Mouse (Mus musculus): ENCODE measurements around the gene Fbxo11. TPM values are rescaled to one million over a fixed set of nuclear protein-coding genes. Genes with fewer than 3 reads are reported as not detected.
"Not testable (repeated sequence)": the region's sequence is repeated elsewhere in the genome, so short reads cannot be mapped to it uniquely, and the experiment has no call there.

Gene Fbxo11
- polyA plus RNA-seq, 1 experiment, result 18.5 TPM

- no peak for DNase-seq
- TF ChIP-seq POLR2A (IDR thresholded peaks at IDR 0.05; ENCODE audit: low read depth, low read length), result no peak
- no peak for TF ChIP-seq CTCF (conservative IDR thresholded peaks at IDR 0.05; ENCODE audit: insufficient read depth, insufficient read length, low read depth, low read length)
- no peaks in the 10 kb centered on the region for H3K27me3 ChIP-seq (replicated peaks; ENCODE audit: control insufficient read depth, insufficient read depth, low read length)
- no peak overlapping the region for H3K27ac ChIP-seq (ENCODE audit: insufficient read depth, low read depth, low read length)
- H3K4me3 ChIP-seq (ENCODE audit: insufficient read depth, low read depth, low read length), result no peak overlapping the region
- 82% methylated on average over 4 of the region's 4 CpGs for WGBS
- no peaks in the 10 kb centered on the region for H3K36me3 ChIP-seq (ENCODE audit: control insufficient read depth, insufficient read depth, low read length)
- H3K4me1 ChIP-seq (ENCODE audit: control insufficient read depth, insufficient read depth, low read length), result peaks cover 4% of the 10 kb centered on the region; the same call in 1 of the 2 replicates
Observed at GRCm38 (mm10) chr17:88034418-88034817, 30.7 kb downstream of the Fbxo11 start.

GRCm38 (mm10) chr17:88031755-88032154 is 33.3 kb downstream of the Fbxo11 start:
- no peak for TF ChIP-seq POLR2A (IDR thresholded peaks at IDR 0.05; ENCODE audit: low read depth, low read length)
- no peak for TF ChIP-seq CTCF (conservative IDR thresholded peaks at IDR 0.05; ENCODE audit: insufficient read depth, insufficient read length, low read depth, low read length)
- WGBS, result 83% methylated on average over 5 of the region's 5 CpGs
- H3K27me3 ChIP-seq (replicated peaks; ENCODE audit: control insufficient read depth, insufficient read depth, low read length), result no peaks in the 10 kb centered on the region
- DNase-seq, result no peak
- no peak overlapping the region for H3K27ac ChIP-seq (ENCODE audit: insufficient read depth, low read depth, low read length)
- H3K4me3 ChIP-seq (ENCODE audit: insufficient read depth, low read depth, low read length), result no peak overlapping the region
- H3K36me3 ChIP-seq (ENCODE audit: control insufficient read depth, insufficient read depth, low read length), result no peaks in the 10 kb centered on the region
- H3K4me1 ChIP-seq (ENCODE audit: control insufficient read depth, insufficient read depth, low read length), result 0 out of 2 replicates have a peak, but pooled peaks cover 2% of the 10 kb centered on the region

GRCm38 (mm10) chr17:88029194-88029970 is 35.7 kb downstream of the Fbxo11 start:
- WGBS, result 73% methylated on average over 17 of the region's 17 CpGs

GRCm38 (mm10) chr17:88025227-88025626 is 39.9 kb downstream of the Fbxo11 start:
- no peaks in the 10 kb centered on the region for H3K36me3 ChIP-seq (ENCODE audit: control insufficient read depth, insufficient read depth, low read length)
- no peak overlapping the region for H3K27ac ChIP-seq (ENCODE audit: insufficient read depth, low read depth, low read length)
- TF ChIP-seq POLR2A (IDR thresholded peaks at IDR 0.05; ENCODE audit: low read depth, low read length) (no peak), CTCF (conservative IDR thresholded peaks at IDR 0.05; ENCODE audit: insufficient read depth, insufficient read length, low read depth, low read length) (0 out of 2 replicates have a peak, but pooled peaks have one; percentile 8)
- H3K4me3 ChIP-seq (ENCODE audit: insufficient read depth, low read depth, low read length), result no peak overlapping the region
- H3K27me3 ChIP-seq (replicated peaks; ENCODE audit: control insufficient read depth, insufficient read depth, low read length), result no peaks in the 10 kb centered on the region
- WGBS, result 25% methylated on average over 4 of the region's 4 CpGs
- peaks cover 5% of the 10 kb centered on the region; the same call in 1 of the 2 replicates for H3K4me1 ChIP-seq (ENCODE audit: control insufficient read depth, insufficient read depth, low read length)
- peak; percentile 70 for DNase-seq

More at GRCm38 (mm10) chr17:88029194-88029970, 35.7 kb downstream of the Fbxo11 start:
- no peak for DNase-seq
- no peaks in the 10 kb centered on the region for H3K27me3 ChIP-seq (replicated peaks; ENCODE audit: control insufficient read depth, insufficient read depth, low read length)
- H3K36me3 ChIP-seq (ENCODE audit: control insufficient read depth, insufficient read depth, low read length), result no peaks in the 10 kb centered on the region
- TF ChIP-seq CTCF (conservative IDR thresholded peaks at IDR 0.05; ENCODE audit: insufficient read depth, insufficient read length, low read depth, low read length), result no peak
- no peak for TF ChIP-seq POLR2A (IDR thresholded peaks at IDR 0.05; ENCODE audit: low read depth, low read length)
- no peak overlapping the region for H3K27ac ChIP-seq (ENCODE audit: insufficient read depth, low read depth, low read length)
- no peak overlapping the region for H3K4me3 ChIP-seq (ENCODE audit: insufficient read depth, low read depth, low read length)
- 0 out of 2 replicates have a peak, but pooled peaks cover 2% of the 10 kb centered on the region for H3K4me1 ChIP-seq (ENCODE audit: control insufficient read depth, insufficient read depth, low read length)

GRCm38 (mm10) chr17:88023924-88024323 is 41.2 kb downstream of the Fbxo11 start:
- no peaks in the 10 kb centered on the region for H3K36me3 ChIP-seq (ENCODE audit: control insufficient read depth, insufficient read depth, low read length)
- no peak for TF ChIP-seq CTCF (conservative IDR thresholded peaks at IDR 0.05; ENCODE audit: insufficient read depth, insufficient read length, low read depth, low read length)
- no peak for TF ChIP-seq POLR2A (IDR thresholded peaks at IDR 0.05; ENCODE audit: low read depth, low read length)
- DNase-seq, result no peak
- H3K27ac ChIP-seq (ENCODE audit: insufficient read depth, low read depth, low read length), result no peak overlapping the region
- no peak overlapping the region for H3K4me3 ChIP-seq (ENCODE audit: insufficient read depth, low read depth, low read length)
- no peaks in the 10 kb centered on the region for H3K27me3 ChIP-seq (replicated peaks; ENCODE audit: control insufficient read depth, insufficient read depth, low read length)
- 69% methylated on average over 1 of the region's 1 CpGs for WGBS
- H3K4me1 ChIP-seq (ENCODE audit: control insufficient read depth, insufficient read depth, low read length), result peaks cover 11% of the 10 kb centered on the region; the same call in 1 of the 2 replicates

- H3K4me3 ChIP-seq (ENCODE audit: insufficient read depth, low read depth, low read length); H3K27me3 ChIP-seq (replicated peaks; ENCODE audit: control insufficient read depth, insufficient read depth, low read length); H3K4me1 ChIP-seq (ENCODE audit: control insufficient read depth, insufficient read depth, low read length); H3K36me3 ChIP-seq (ENCODE audit: control insufficient read depth, insufficient read depth, low read length); DNase-seq; H3K27ac ChIP-seq (ENCODE audit: insufficient read depth, low read depth, low read length): not testable (repeated sequence)
- 89% methylated on average over 8 of the region's 8 CpGs for WGBS
Observed at GRCm38 (mm10) chr17:88016027-88016426, 49.1 kb downstream of the Fbxo11 start.

- H3K4me3 ChIP-seq (ENCODE audit: insufficient read depth, low read depth, low read length), result no peak overlapping the region
- WGBS, result 40% methylated on average over 1 of the region's 1 CpGs
- no peak for DNase-seq
- H3K27ac ChIP-seq (ENCODE audit: insufficient read depth, low read depth, low read length), result no peak overlapping the region
- peaks cover 8% of the 10 kb centered on the region for H3K36me3 ChIP-seq (ENCODE audit: control insufficient read depth, insufficient read depth, low read length)
- H3K27me3 ChIP-seq (replicated peaks; ENCODE audit: control insufficient read depth, insufficient read depth, low read length), result no peaks in the 10 kb centered on the region
- TF ChIP-seq POLR2A (IDR thresholded peaks at IDR 0.05; ENCODE audit: low read depth, low read length), result no peak
- no peak for TF ChIP-seq CTCF (conservative IDR thresholded peaks at IDR 0.05; ENCODE audit: insufficient read depth, insufficient read length, low read depth, low read length)
- 0 out of 2 replicates have a peak, but pooled peaks cover 6% of the 10 kb centered on the region for H3K4me1 ChIP-seq (ENCODE audit: control insufficient read depth, insufficient read depth, low read length)
Observed at GRCm38 (mm10) chr17:88014456-88014855, 50.6 kb downstream of the Fbxo11 start.
